Mouse (Mus musculus) megakaryocyte progenitor cell, adult 5-6 weeks (primary cell): Measurements from ENCODE around the gene Mymk. TPM values are rescaled to one million over a fixed set of nuclear protein-coding genes. Genes with fewer than 3 reads are reported as not detected.

Experiments
- ATAC-seq: replicated peaks from 2 replicates; pipeline ENCODE4 v1.8.0; 2016; ENCODE audit warnings: mild to moderate bottlenecking, moderate TSS enrichment, inconsistent platforms; ENCODE audit not compliant: poor library complexity
- total RNA-seq, 2 experiments: library from RNA; stranded (forward) in 1 of 2; stranded (reverse) in 1 of 2; fragments of 157-497, 149-512 nt in 1 of 2; fragments of 200-1000 nt in 1 of 2; gene quantifications; 2 replicates each; pipeline versions ENCODE4 v1.2.3 to v1.2.4; 2015 to 2017

Gene Mymk
- total RNA-seq, 2 experiments from 2014 or later: not detected

DNA sequence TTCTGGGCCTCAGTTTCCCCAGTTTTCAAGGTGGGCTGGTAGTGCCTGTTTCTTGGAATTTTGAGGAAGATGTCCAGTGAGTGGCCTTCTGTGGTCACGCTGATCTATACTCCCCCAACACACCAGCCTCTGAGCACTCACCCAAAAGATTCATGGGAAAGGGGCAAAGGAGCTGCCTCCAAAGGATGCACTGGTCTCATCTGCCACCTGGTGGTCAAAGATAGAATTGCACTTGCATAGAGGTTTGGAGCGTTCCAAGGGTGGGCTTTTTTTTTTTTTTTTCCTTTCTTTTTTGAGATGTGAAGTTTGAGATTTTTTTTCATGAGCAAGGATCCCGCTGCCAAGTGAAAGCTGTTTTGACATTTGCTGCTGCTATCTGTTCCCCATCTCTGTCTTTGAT lies 33.4 kb downstream of the Mymk start:
- ATAC-seq: peak; percentile 68

GRCm38 (mm10) chr2:27037008-27037407 lies 35.0 kb downstream of the Mymk start:
- ATAC-seq: no peak

- no peak for ATAC-seq
These were observed 36.0 kb downstream of the Mymk start for GRCm38 (mm10) chr2:27036003-27036402.

DNA sequence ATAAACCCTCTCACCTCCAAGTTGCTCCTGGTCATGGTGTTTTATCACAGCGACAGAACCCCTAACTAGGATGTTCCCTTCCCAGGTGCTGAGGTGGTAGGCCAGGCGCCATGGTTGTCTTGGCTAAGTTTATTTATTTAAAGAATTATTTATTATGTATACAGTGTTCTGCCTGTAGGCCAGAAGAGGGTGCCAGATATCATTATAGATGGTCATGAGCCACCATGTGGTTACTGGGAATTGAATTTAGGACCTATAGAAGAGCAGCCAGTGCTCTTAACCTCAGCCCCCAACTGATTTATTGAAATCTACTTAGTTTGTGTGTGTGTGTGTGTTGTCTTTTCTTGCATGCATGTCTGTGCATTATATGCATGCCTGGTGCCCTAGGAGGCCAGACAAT lies 39.6 kb downstream of the Mymk start:
- no peak for ATAC-seq

- peak; percentile 26 for ATAC-seq
These were observed 43.5 kb downstream of the Mymk start for GRCm38 (mm10) chr2:27028437-27029015.

DNA sequence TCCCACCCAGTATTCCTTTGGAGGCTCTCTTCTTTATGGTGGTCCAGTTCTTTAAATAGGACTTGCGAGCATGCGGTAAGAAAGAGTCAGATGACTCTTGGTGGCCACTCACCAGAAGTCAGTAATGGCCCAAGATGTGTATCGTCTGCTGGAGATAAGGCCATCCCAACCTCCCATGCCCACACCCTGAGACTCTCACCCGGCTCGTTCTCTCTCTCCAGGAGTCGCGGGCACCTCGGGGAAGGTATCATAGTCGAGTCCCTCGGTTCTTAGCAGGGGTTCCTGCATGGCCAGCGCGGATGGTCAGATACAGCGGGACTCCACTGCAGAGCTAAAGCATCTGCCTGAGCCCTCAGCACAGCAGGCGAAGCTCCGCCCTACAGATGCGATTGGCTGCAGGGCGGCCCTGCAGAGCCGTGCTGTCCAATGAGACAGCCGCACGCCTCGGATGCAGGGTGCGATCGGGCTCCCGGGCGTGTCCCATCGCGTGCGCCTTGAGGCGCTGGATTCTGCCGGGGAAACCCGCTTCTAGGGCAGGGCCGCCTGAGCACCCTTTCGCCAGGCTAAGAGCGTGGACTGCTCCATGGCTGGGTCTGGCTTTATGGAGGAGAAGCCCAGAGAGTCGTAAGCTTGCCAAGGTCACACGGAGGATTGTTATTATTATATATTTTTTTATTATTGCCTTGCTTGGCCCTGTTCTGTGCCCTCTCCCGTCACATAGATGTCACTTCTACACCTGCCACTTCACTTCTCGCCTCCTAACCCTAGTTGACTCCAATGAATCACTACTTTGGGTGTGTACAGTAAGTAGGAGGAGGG lies 44.2 kb downstream of the Mymk start, which contains the start of gene Slc2a6:
Gene Slc2a6, minus strand, starts transcription at position 381 of the 819 bp plus-strand sequence.
- peak; percentile 89 for ATAC-seq

- peak; percentile 51 for ATAC-seq
These were observed 44.9 kb downstream of the Mymk start for GRCm38 (mm10) chr2:27026857-27027617.

- ATAC-seq: no peak
These were observed 45.6 kb downstream of the Mymk start for GRCm38 (mm10) chr2:27026332-27026731.

- peak; percentile 43 for ATAC-seq
These were observed 46.4 kb downstream of the Mymk start for GRCm38 (mm10) chr2:27025545-27025944.

GRCm38 (mm10) chr2:27024136-27024535 lies 47.8 kb downstream of the Mymk start:
- no peak for ATAC-seq

DNA sequence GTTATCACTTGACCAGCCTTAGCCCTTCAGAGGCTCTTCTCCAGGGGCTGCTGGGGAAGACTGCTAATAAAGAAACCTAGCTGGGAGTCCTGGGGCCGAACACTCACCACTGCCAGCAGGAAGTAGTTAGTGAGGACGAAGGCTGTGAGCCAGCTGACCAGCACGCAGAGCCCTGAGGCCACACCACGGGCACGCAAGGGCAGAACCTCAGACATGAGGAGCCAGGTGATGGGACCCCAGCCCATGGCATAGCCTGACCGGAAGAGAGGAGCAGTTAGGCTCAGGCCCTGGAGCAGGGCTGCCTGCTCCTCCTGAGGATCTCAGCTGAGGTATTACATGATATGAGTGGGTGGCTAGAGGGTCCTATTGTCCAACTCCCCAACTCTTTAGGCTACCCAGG lies 49.4 kb downstream of the Mymk start:
- ATAC-seq: no peak

DNA sequence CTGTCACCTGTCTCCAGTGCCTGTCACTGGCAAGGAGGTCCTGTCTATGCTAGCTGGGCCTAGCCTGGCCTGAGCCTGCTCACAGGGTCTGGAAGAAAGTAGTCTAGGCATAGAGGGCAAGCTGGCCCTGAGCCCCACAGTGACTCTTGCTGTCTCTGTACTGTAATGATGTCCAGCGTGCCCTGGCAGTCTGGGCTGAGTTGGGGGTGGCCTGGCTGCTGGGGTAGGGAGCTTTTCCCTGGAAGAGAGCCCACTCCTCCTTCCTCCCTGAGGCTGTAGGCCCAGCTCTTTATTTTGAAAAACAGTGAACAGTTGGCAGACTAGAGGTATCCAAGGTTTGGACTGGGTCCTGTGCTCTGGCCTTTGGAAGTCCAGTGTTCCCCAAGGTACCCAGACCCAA lies 50.9 kb downstream of the Mymk start:
- no peak for ATAC-seq

DNA sequence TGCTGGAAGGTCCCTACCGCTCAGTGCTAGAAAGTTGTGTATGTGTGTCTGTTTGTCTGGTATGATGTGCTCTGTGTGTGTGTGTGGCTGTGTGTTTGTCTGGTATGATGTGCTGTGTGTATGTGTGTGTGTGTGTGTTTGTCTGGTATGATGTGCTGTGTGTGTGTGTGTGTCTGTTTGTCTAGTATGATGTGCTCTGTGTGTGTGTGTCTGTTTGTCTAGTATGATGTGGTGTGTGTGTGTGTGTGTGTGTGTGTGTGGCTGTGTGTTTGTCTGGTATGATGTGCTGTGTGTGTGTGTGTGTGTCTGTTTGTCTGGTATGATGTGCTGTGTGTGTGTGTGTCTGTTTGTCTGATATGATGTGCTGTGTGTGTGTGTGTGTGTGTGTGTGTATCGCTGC lies 52.4 kb downstream of the Mymk start:
- no peak for ATAC-seq

DNA sequence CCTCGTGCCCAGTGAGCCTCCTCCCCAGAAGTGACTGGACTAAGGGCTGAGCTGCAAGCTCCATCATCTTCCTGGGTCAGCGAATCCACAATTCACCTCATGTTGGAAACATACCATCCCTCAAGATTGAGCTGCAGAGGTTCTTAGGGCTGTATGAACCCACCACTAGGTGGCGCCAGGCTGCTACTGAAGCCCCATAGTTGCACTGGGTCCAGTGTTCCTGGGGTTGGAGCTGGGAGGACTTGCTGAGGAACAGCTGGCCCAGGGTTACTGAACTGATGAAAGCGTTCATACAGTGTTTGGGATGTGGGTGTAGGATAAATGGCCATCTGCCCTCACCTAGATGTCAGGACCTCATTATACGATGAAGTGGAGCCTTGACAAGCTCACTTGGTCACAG lies 54.2 kb downstream of the Mymk start:
- peak; percentile 76 for ATAC-seq

Other genes with a start within 250 kb of the Mymk start
- not detected in 2 replicates for gene Abo, start 207.2 kb downstream of the Mymk start, total RNA-seq (2015)
- not detected in 2 replicates for gene Abo, start 207.2 kb downstream of the Mymk start, total RNA-seq (2017)
- gene Surf6, start 169.3 kb downstream of the Mymk start, total RNA-seq (2015): 14.7 and 26.2 TPM in 2 replicates
- 50.7 and 56.8 TPM in 2 replicates for gene Surf6, start 169.3 kb downstream of the Mymk start, total RNA-seq (2017)
- gene Med22, start 161.5 kb downstream of the Mymk start, total RNA-seq (2015): 7.2 and 7.7 TPM in 2 replicates
- gene Med22, start 161.5 kb downstream of the Mymk start, total RNA-seq (2017): 17.0 and 17.6 TPM in 2 replicates
- 2,379 and 2,445 TPM in 2 replicates for gene Rpl7a, start 161.4 kb downstream of the Mymk start, total RNA-seq (2015)
- 2,150 and 2,311 TPM in 2 replicates for gene Rpl7a, start 161.4 kb downstream of the Mymk start, total RNA-seq (2017)
- 55.3 and 55.8 TPM in 2 replicates for gene Surf2, start 155.8 kb downstream of the Mymk start, total RNA-seq (2015)
- gene Surf2, start 155.8 kb downstream of the Mymk start, total RNA-seq (2017): 62.8 and 86.7 TPM in 2 replicates
- 72.3 and 90.4 TPM in 2 replicates for gene Surf1, start 155.6 kb downstream of the Mymk start, total RNA-seq (2015)
- 51.3 and 73.5 TPM in 2 replicates for gene Surf1, start 155.6 kb downstream of the Mymk start, total RNA-seq (2017)
- gene Surf4, start 138.3 kb downstream of the Mymk start, total RNA-seq (2015): 121 and 123 TPM in 2 replicates
- 107 and 114 TPM in 2 replicates for gene Surf4, start 138.3 kb downstream of the Mymk start, total RNA-seq (2017)
- 0.05 and 0.15 TPM in 2 replicates for gene Stkld1, start 138.1 kb downstream of the Mymk start, total RNA-seq (2015)
- gene Stkld1, start 138.1 kb downstream of the Mymk start, total RNA-seq (2017): 0.14 TPM in 1 of 2 replicates, not detected in the other
- 24.9 and 25.2 TPM in 2 replicates for gene Rexo4, start 107.8 kb downstream of the Mymk start, total RNA-seq (2015)
- 88.4 and 127 TPM in 2 replicates for gene Rexo4, start 107.8 kb downstream of the Mymk start, total RNA-seq (2017)
- 0.15 and 1.3 TPM in 2 replicates for gene Adamts13, start 98.8 kb downstream of the Mymk start, total RNA-seq (2015)
- not detected in 2 replicates for gene Adamts13, start 98.8 kb downstream of the Mymk start, total RNA-seq (2017)
- gene Cacfd1, start 62.3 kb downstream of the Mymk start, total RNA-seq (2015): 15.9 and 18.2 TPM in 2 replicates
- 5.1 and 11.5 TPM in 2 replicates for gene Cacfd1, start 62.3 kb downstream of the Mymk start, total RNA-seq (2017)
- 2.7 and 2.9 TPM in 2 replicates for gene Slc2a6, start 44.2 kb downstream of the Mymk start, total RNA-seq (2015)
- 4.6 and 6.7 TPM in 2 replicates for gene Slc2a6, start 44.2 kb downstream of the Mymk start, total RNA-seq (2017)
- gene Adamtsl2, start 7.2 kb upstream of the Mymk start, total RNA-seq (2015): not detected in 2 replicates
- gene Adamtsl2, start 7.2 kb upstream of the Mymk start, total RNA-seq (2017): not detected in 2 replicates
- gene Fam163b, start 70.3 kb upstream of the Mymk start, total RNA-seq (2015): not detected in 2 replicates
- not detected in 2 replicates for gene Fam163b, start 70.3 kb upstream of the Mymk start, total RNA-seq (2017)
- gene Dbh, start 93.1 kb upstream of the Mymk start, total RNA-seq (2015): not detected in 2 replicates
- not detected in 2 replicates for gene Dbh, start 93.1 kb upstream of the Mymk start, total RNA-seq (2017)
- not detected in 2 replicates for gene Sardh, start 176.2 kb upstream of the Mymk start, total RNA-seq (2015)
- gene Sardh, start 176.2 kb upstream of the Mymk start, total RNA-seq (2017): not detected in 2 replicates